ENCODE assay signal across 8 mouse cellular contexts in genomic region chr6:52796035-52796598, GRCm38 (mm10).
DNase-seq lines count a peak whose midpoint lies in the region; ATAC-seq and TF ChIP-seq lines count a peak whose summit lies in the region.

No protein-coding gene starts in this region.

- no peaks in the 10 kb centered on the region for H3K36me3 ChIP-seq in forebrain, postnatal 0 days (ENCODE audit: insufficient read depth)
- H3K36me3 ChIP-seq in forebrain, embryonic 14.5 days (ENCODE audit: control insufficient read depth, insufficient read depth, low read length) = no peaks in the 10 kb centered on the region
- no peaks in the 10 kb centered on the region for H3K36me3 ChIP-seq in embryonic facial prominence, embryonic 13.5 days
- H3K36me3 ChIP-seq in hindbrain, embryonic 16.5 days (ENCODE audit: control insufficient read depth, insufficient read depth, low read length) = no peaks in the 10 kb centered on the region
- no peaks in the 10 kb centered on the region for H3K36me3 ChIP-seq in neural tube, embryonic 15.5 days

- peaks cover 10% of the 10 kb centered on the region; the same call in 1 of the 2 replicates for H3K4me1 ChIP-seq in forebrain, postnatal 0 days (ENCODE audit: insufficient read depth)
- peaks cover 32% of the 10 kb centered on the region for H3K4me1 ChIP-seq in forebrain, embryonic 14.5 days (ENCODE audit: control insufficient read depth, insufficient read depth, low read length)
- peaks cover 48% of the 10 kb centered on the region for H3K4me1 ChIP-seq in embryonic facial prominence, embryonic 13.5 days
- peaks cover 16% of the 10 kb centered on the region for H3K4me1 ChIP-seq in hindbrain, embryonic 16.5 days (ENCODE audit: control insufficient read depth, insufficient read depth, low read depth, low read length)
- H3K4me1 ChIP-seq in neural tube, embryonic 15.5 days = peaks cover 40% of the 10 kb centered on the region

- H3K27me3 ChIP-seq in forebrain, postnatal 0 days (ENCODE audit: insufficient read depth, low read length) = no peaks in the 10 kb centered on the region
- no peaks in the 10 kb centered on the region for H3K27me3 ChIP-seq in forebrain, embryonic 14.5 days (replicated peaks; ENCODE audit: control insufficient read depth, insufficient read depth, low read length)
- no peaks in the 10 kb centered on the region for H3K27me3 ChIP-seq in embryonic facial prominence, embryonic 13.5 days
- H3K27me3 ChIP-seq in hindbrain, embryonic 16.5 days (replicated peaks; ENCODE audit: control insufficient read depth, insufficient read depth, low read length) = no peaks in the 10 kb centered on the region
- no peaks in the 10 kb centered on the region for H3K27me3 ChIP-seq in neural tube, embryonic 15.5 days (replicated peaks)

- no peaks in the 10 kb centered on the region for H3K9me3 ChIP-seq in forebrain, postnatal 0 days (ENCODE audit: low read length)
- no peaks in the 10 kb centered on the region for H3K9me3 ChIP-seq in forebrain, embryonic 14.5 days (replicated peaks; ENCODE audit: control insufficient read depth, low read length)
- H3K9me3 ChIP-seq in embryonic facial prominence, embryonic 13.5 days = peaks cover 4% of the 10 kb centered on the region; the same call in 1 of the 2 replicates
- no peaks in the 10 kb centered on the region for H3K9me3 ChIP-seq in hindbrain, embryonic 16.5 days (ENCODE audit: control insufficient read depth, low read length)
- no peaks in the 10 kb centered on the region for H3K9me3 ChIP-seq in neural tube, embryonic 15.5 days (replicated peaks)

- H3K4me2 ChIP-seq in forebrain, postnatal 0 days (ENCODE audit: low read depth) = no peak overlapping the region
- no peak overlapping the region for H3K4me2 ChIP-seq in forebrain, embryonic 14.5 days (ENCODE audit: low read length)
- peak overlapping the region; percentile 14 for H3K4me2 ChIP-seq in embryonic facial prominence, embryonic 13.5 days
- no peak overlapping the region for H3K4me2 ChIP-seq in hindbrain, embryonic 16.5 days (ENCODE audit: low read length)
- no peak overlapping the region for H3K4me2 ChIP-seq in neural tube, embryonic 15.5 days

- H3K9ac ChIP-seq in forebrain, postnatal 0 days = no peak overlapping the region
- H3K9ac ChIP-seq in forebrain, embryonic 14.5 days (ENCODE audit: low read length) = no peak overlapping the region
- no peak overlapping the region for H3K9ac ChIP-seq in embryonic facial prominence, embryonic 13.5 days
- no peak overlapping the region for H3K9ac ChIP-seq in hindbrain, embryonic 16.5 days (ENCODE audit: low read depth, low read length)
- no peak overlapping the region for H3K9ac ChIP-seq in neural tube, embryonic 15.5 days (replicated peaks)

- peak overlapping the region; percentile 47; the same call in 1 of the 2 replicates for H3K27ac ChIP-seq in forebrain, postnatal 0 days (ENCODE audit: low read depth, low read length)
- H3K27ac ChIP-seq in forebrain, embryonic 14.5 days (ENCODE audit: low read depth, low read length) = no peak overlapping the region; the same call in 1 of the 2 replicates
- H3K27ac ChIP-seq in embryonic facial prominence, embryonic 13.5 days = peak overlapping the region; percentile 87
- peak overlapping the region; percentile 62 for H3K27ac ChIP-seq in hindbrain, embryonic 16.5 days (ENCODE audit: low read depth, low read length)
- H3K27ac ChIP-seq in neural tube, embryonic 15.5 days (replicated peaks) = peak overlapping the region; percentile 2; the same call in 1 of the 2 replicates

- no peak for ATAC-seq in forebrain, postnatal 0 days
- no peak for ATAC-seq in forebrain, embryonic 14.5 days
- no peak for ATAC-seq in embryonic facial prominence, embryonic 13.5 days (ENCODE audit: insufficient number of reproducible peaks, insufficient read depth, low FRiP score, low TSS enrichment, low read depth)
- ATAC-seq in hindbrain, embryonic 16.5 days = peak; percentile 72
- ATAC-seq in neural tube, embryonic 15.5 days (ENCODE audit: low FRiP score) = peak; percentile 36; the same call in 1 of the 2 replicates

- 65% methylated on average over 9 of the region's 9 CpGs for WGBS in forebrain, postnatal 0 days
- whole genome bisulfite sequencing in forebrain, embryonic 14.5 days = 69% methylated on average over 9 of the region's 9 CpGs
- WGBS in embryonic facial prominence, embryonic 13.5 days = 62% methylated on average over 9 of the region's 9 CpGs
- 55% methylated on average over 9 of the region's 9 CpGs for WGBS in hindbrain, embryonic 16.5 days
- WGBS in neural tube, embryonic 15.5 days = 57% methylated on average over 9 of the region's 9 CpGs

- no peak for TF ChIP-seq CTCF in forebrain, postnatal 0 days (IDR thresholded peaks at IDR 0.05; ENCODE audit: low read depth)

- H3K4me3 ChIP-seq in forebrain, postnatal 0 days (ENCODE audit: low read depth, low read length) = no peak overlapping the region
- H3K4me3 ChIP-seq in forebrain, embryonic 14.5 days (ENCODE audit: low read depth, low read length) = no peak overlapping the region
- H3K4me3 ChIP-seq in embryonic facial prominence, embryonic 13.5 days = no peak overlapping the region
- no peak overlapping the region for H3K4me3 ChIP-seq in hindbrain, embryonic 16.5 days (ENCODE audit: low read length)
- no peak overlapping the region for H3K4me3 ChIP-seq in neural tube, embryonic 15.5 days (replicated peaks)

- DNase-seq in forebrain, postnatal 0 days = no peak
- DNase-seq in forebrain, embryonic 14.5 days (ENCODE audit: low spot score) = no peak
- DNase-seq in 3T3-L1 (ENCODE audit: low read depth, low spot score) = peak; percentile 36
- DNase-seq in layer of hippocampus, adult 18-20 months (ENCODE audit: low spot score in 2 of 2) = no peak
- DNase-seq in spleen, adult 18-20 months = no peak

Comparison
In these comparisons a context has a peak if more than half of its experiments do, and no peak if none do; other contexts are left out.
1. ATAC-seq: peak in hindbrain, embryonic 16.5 days (single experiment) and neural tube, embryonic 15.5 days (single experiment); none in forebrain, postnatal 0 days (single experiment), forebrain, embryonic 14.5 days (single experiment) and embryonic facial prominence, embryonic 13.5 days (single experiment).